Mouse (Mus musculus) heart, embryonic 11.5 days (tissue): Measurements from ENCODE around the gene Trim39. TPM values are rescaled to one million over a fixed set of nuclear protein-coding genes. Genes with fewer than 3 reads are reported as not detected.
A peak's percentile ranks its signal among the peaks of the same experiment; 100 is the strongest.
"Not testable (repeated sequence)": the region's sequence is repeated elsewhere in the genome, so short reads cannot be mapped to it uniquely, and the experiment has no call there.

Experiments
- ATAC-seq: fragments of 200-750 bp; cut with Nextera tagmentation; replicated peaks from 2 replicates; pipeline ENCODE4 v1.8.0; 2017; ENCODE audit warnings: moderate library complexity; ENCODE audit not compliant: insufficient number of reproducible peaks, low FRiP score, low TSS enrichment
- H3K27ac ChIP-seq: fragments of 300-500 bp; sonication (generic); 2 replicates; pipeline ENCODE4 v1.5.1; 2014; ENCODE audit warnings: mild to moderate bottlenecking, low read depth, low read length
- H3K27me3 ChIP-seq: fragments of 300-500 bp; sonication (generic); 2 replicates; pipeline ENCODE4 v1.6.1; 2014; ENCODE audit warnings: mild to moderate bottlenecking, low read length, mixed read lengths; ENCODE audit not compliant: control insufficient read depth, insufficient read depth
- H3K36me3 ChIP-seq: fragments of 300-500 bp; sonication (generic); 2 replicates; pipeline ENCODE4 v1.6.1; 2014; ENCODE audit warnings: mild to moderate bottlenecking, low read length, moderate library complexity, mixed read lengths; ENCODE audit not compliant: control insufficient read depth, insufficient read depth
- H3K4me1 ChIP-seq: fragments of 300-500 bp; sonication (generic); 2 replicates; pipeline ENCODE4 v1.6.1; 2014; ENCODE audit warnings: low read length; ENCODE audit not compliant: control insufficient read depth, insufficient read depth
- H3K4me2 ChIP-seq: fragments of 300-500 bp; sonication (generic); 2 replicates; pipeline ENCODE4 v1.6.1; 2014; ENCODE audit warnings: mild to moderate bottlenecking, moderate library complexity
- H3K4me3 ChIP-seq: fragments of 300-500 bp; sonication (generic); 2 replicates; pipeline ENCODE4 v1.5.1; 2014; ENCODE audit warnings: low read depth, low read length
- H3K9ac ChIP-seq: fragments of 300-500 bp; sonication (generic); 2 replicates; pipeline ENCODE4 v1.6.1; 2014; ENCODE audit warnings: mild to moderate bottlenecking, low read depth, low read length, moderate library complexity
- H3K9me3 ChIP-seq: fragments of 300-500 bp; sonication (generic); replicated peaks from 2 replicates; pipeline ENCODE4 v1.6.1; 2016; ENCODE audit warnings: low read length; ENCODE audit not compliant: control insufficient read depth
- WGBS: fragments of 180-500 bp; shearing (Covaris S2); extraction: QIAGEN DNeasy Blood & Tissue Kit; methylation state at CpG from one replicate; pipeline ENCODE4 v1.1.7; 2014; ENCODE audit not compliant: insufficient replicate concordance; 5-methylcytosine and 5-hydroxymethylcytosine counted together
- polyA plus RNA-seq: library from polyadenylated mRNA; unstranded; fragments of >200 nt; fragmentation: Nextera tagmentation; extraction: Ambion mirVana; gene quantifications from 2 replicates; pipeline ENCODE4 v1.2.1, GENCODE M21; 2014

The Trim39 gene
- 9.1 and 9.6 TPM in 2 replicates for polyA plus RNA-seq

DNA sequence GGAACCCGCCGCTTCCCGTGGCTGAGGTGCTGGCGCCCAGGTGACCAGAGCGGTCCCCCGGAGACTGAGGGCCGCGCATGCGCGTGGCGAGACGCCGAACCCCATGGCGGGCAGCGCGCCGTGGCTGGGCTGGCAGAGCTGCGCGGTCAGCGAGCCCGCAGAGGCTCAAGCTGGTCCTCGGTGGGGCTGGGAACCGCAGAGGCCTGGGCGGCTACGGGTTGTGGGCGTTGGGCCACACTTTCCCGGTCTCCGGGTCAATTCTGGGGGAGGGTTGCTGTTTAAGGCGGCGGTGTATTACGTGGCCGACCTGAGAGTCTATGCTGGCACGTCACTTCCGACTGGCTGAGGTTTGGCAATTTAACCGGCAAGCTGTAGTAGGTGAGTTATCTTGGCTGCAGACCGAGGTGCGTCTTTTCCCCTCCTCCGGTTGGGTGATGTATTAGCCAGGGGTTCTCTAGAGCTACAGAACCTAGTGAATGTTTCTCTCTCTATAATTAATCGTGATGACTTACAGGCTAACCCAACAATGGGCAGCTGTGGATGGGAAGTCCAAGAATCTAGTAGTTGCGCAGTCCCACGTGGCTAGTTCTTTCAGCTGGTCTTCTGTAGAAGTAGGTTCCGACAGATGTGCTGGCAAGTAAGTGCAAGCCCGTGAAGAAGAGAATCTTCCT lies at the start of gene Trim39:
TSS of gene Trim39 (minus strand) at position 662 of the 671 bp plus-strand sequence.
- peak within 1 kb of the TSS; percentile 85 for H3K27ac ChIP-seq
- no peaks in the 10 kb centered on the region for H3K27me3 ChIP-seq
- no peaks in the 10 kb centered on the region for H3K9me3 ChIP-seq
- peak within 1 kb of the TSS; percentile 97 for H3K9ac ChIP-seq
- peaks cover 10% of the 10 kb centered on the region; the same call in 1 of the 2 replicates for H3K36me3 ChIP-seq
- H3K4me3 ChIP-seq = peak within 1 kb of the TSS; percentile 84
- H3K4me2 ChIP-seq = peak within 1 kb of the TSS; percentile 91
- H3K4me1 ChIP-seq = peaks cover 14% of the 10 kb centered on the region
- WGBS = 2% methylated on average over 39 of the region's 43 CpGs
- ATAC-seq = peak; percentile 82

GRCm38 (mm10) chr17:36315689-36316253 lies 43.7 kb upstream of the Trim39 start:
- H3K4me3 ChIP-seq = peak overlapping the region; percentile 48
- peaks cover 2% of the 10 kb centered on the region; the same call in 1 of the 2 replicates for H3K27me3 ChIP-seq
- no peaks in the 10 kb centered on the region for H3K36me3 ChIP-seq
- no peak overlapping the region for H3K27ac ChIP-seq
- H3K9me3 ChIP-seq = no peaks in the 10 kb centered on the region
- H3K4me1 ChIP-seq = no peaks in the 10 kb centered on the region
- H3K4me2 ChIP-seq = peak overlapping the region; percentile 87
- WGBS = 30% methylated on average over 5 of the region's 5 CpGs
- peak overlapping the region; percentile 70 for H3K9ac ChIP-seq
- ATAC-seq = no peak

DNA sequence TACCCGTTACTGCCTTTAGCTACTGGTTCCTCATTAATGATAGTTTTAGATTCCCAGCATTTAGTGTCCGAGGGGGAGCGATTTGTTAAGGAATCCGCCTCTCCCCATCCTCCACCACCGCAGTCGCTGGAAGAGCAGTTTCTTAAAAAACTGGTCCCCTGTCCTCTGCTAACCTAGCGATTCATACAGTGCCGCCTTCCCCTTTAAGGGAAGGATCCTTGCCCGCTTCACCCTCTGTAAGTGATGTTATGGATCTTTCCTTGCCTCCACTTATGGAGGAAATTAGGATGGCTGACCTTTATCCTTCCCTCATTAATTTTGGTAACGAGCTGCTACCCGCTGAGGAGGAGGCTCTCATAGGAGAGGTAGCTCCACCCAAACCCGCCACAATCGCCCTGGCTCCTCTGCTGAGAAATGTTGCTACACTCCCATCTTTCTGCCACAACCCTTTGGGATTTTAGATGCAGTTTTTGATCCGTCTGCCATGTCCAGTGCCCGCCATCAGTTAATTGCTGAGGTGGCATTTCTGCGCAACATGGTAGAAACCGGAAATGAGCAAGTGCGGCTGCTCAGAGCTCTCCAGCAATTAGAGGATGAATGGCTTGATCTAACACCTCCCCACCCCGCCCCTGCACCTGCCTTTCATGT lies 43.1 kb upstream of the Trim39 start:
- no peaks in the 10 kb centered on the region for H3K36me3 ChIP-seq
- H3K4me2 ChIP-seq = peak overlapping the region; percentile 87
- peak overlapping the region; percentile 70 for H3K9ac ChIP-seq
- H3K9me3 ChIP-seq = no peaks in the 10 kb centered on the region
- under 1% methylated on average over 19 of the region's 19 CpGs for WGBS
- H3K27ac ChIP-seq = no peak overlapping the region
- peaks cover 2% of the 10 kb centered on the region; the same call in 1 of the 2 replicates for H3K27me3 ChIP-seq
- no peaks in the 10 kb centered on the region for H3K4me1 ChIP-seq
- H3K4me3 ChIP-seq = peak overlapping the region; percentile 48
- no peak for ATAC-seq

DNA sequence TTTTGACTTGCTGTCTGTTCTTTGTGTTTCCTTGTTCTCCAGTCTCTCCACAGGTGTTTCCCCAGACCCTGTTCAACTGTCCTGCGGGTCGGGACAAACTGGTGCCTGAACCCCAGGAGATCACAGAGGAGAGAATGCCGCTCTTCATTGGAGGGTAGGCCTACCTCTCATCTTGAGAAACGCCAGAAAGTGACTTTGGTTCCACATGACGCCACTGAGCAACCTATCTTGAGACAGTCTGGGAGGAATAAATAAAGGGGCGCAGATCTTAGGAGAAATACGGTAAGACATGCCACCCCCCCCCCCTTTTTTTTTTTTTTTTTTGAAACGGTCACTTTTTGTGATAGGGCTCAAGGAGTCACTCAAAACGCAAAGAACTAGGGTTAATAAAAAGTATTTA lies 42.5 kb upstream of the Trim39 start:
- 4% methylated on average over 9 of the region's 9 CpGs for WGBS
- Histone ChIP-seq H3K36me3 (no peaks in the 10 kb centered on the region), H3K4me3 (peak overlapping the region; percentile 48), H3K27ac (no peak overlapping the region), H3K9me3 (no peaks in the 10 kb centered on the region), H3K27me3 (peaks cover 4% of the 10 kb centered on the region; the same call in 1 of the 2 replicates), H3K4me2 (peak overlapping the region; percentile 87), H3K9ac (no peak overlapping the region; the same call in 1 of the 2 replicates), H3K4me1 (no peaks in the 10 kb centered on the region)
- ATAC-seq = no peak

DNA sequence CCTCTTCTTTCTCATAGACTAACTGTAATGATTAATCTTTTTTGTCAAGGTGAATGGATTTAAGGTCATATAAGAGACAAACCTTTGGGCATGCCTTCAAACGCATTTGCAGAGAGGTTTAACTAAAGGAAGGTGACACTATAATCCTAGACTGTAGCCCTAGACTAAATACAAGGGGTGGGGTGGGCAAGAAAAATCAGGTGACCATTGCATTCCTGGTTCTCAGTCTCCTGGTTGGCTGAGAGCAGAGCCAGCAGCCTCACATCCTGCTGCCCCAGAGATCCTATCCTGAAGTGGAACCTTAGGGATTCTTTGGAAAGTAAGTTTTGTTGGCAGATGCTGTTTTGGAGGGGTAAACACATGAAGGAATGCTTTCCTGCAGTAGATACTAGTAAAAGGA lies 37.2 kb upstream of the Trim39 start:
- H3K4me3 ChIP-seq = no peak overlapping the region
- H3K36me3 ChIP-seq = no peaks in the 10 kb centered on the region
- WGBS = 35% methylated on average over 1 of the region's 1 CpGs
- no peaks in the 10 kb centered on the region for H3K4me1 ChIP-seq
- H3K4me2 ChIP-seq = no peak overlapping the region
- ATAC-seq = no peak
- no peaks in the 10 kb centered on the region for H3K9me3 ChIP-seq
- H3K27ac ChIP-seq = no peak overlapping the region
- H3K9ac ChIP-seq = no peak overlapping the region
- H3K27me3 ChIP-seq = 0 out of 2 replicates have a peak, but pooled peaks cover 3% of the 10 kb centered on the region

- H3K4me1 ChIP-seq, H3K9ac ChIP-seq, ATAC-seq, H3K4me2 ChIP-seq, H3K27me3 ChIP-seq, H3K4me3 ChIP-seq, H3K27ac ChIP-seq, H3K9me3 ChIP-seq, H3K36me3 ChIP-seq: not testable (repeated sequence)
- WGBS = 5% methylated on average over 3 of the region's 3 CpGs
Measured at GRCm38 (mm10) chr17:36308855-36309254, 36.8 kb upstream of the Trim39 start.

DNA sequence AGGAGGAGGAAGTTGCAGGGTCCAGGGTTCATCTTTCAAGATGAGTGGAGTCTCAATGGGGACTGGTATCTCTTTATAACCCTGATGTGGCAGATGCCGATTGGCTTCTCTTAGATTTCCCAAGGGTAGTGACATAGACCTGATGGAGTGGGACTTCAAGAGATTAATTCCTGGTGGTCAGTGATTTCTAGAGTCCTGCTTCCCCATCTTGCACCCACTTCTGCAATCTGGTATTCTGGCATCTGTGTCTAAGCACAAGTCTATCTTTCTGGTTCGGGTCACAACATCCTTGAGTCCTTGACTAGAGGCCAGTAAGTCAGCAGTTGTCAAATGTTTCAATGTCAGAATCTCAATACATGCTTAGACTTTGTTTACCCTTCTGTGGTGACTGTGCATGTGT lies 14.3 kb upstream of the Trim39 start, which contains the start of gene H2-M10.2:
TSS of gene H2-M10.2 (minus strand) at position 101 of the 400 bp plus-strand sequence.
- ATAC-seq = no peak
- WGBS = 86% methylated on average over 2 of the region's 2 CpGs
- Histone ChIP-seq H3K9ac (no peak within 1 kb of the TSS), H3K27me3 (no peaks in the 10 kb centered on the region), H3K4me3 (no peak within 1 kb of the TSS), H3K4me2 (no peak within 1 kb of the TSS), H3K9me3 (0 out of 2 replicates have a peak, but pooled peaks cover 2% of the 10 kb centered on the region), H3K27ac (no peak within 1 kb of the TSS), H3K36me3 (peaks cover 3% of the 10 kb centered on the region; the same call in 1 of the 2 replicates), H3K4me1 (no peaks in the 10 kb centered on the region)

- H3K4me3 ChIP-seq = no peak overlapping the region
- WGBS = 89% methylated on average over 4 of the region's 4 CpGs
- H3K36me3 ChIP-seq = peaks cover 14% of the 10 kb centered on the region
- no peak overlapping the region for H3K9ac ChIP-seq
- no peak overlapping the region for H3K27ac ChIP-seq
- H3K4me2 ChIP-seq = no peak overlapping the region
- ATAC-seq = no peak
- H3K9me3 ChIP-seq = 0 out of 2 replicates have a peak, but pooled peaks cover 2% of the 10 kb centered on the region
- H3K27me3 ChIP-seq = no peaks in the 10 kb centered on the region
- H3K4me1 ChIP-seq = no peaks in the 10 kb centered on the region
Measured at GRCm38 (mm10) chr17:36281521-36282245, 9.6 kb upstream of the Trim39 start.
